Mouse (Mus musculus): ENCODE measurements around the gene 1110051M20Rik.

1110051M20Rik gene

GRCm38 (mm10) chr2:91444286-91444892, at the start of gene 1110051M20Rik:
TSS of gene 1110051M20Rik (minus strand) at chr2:91444704.
- in situ Hi-C loops (cut with MboI, MseI), result no loop called here

DNA sequence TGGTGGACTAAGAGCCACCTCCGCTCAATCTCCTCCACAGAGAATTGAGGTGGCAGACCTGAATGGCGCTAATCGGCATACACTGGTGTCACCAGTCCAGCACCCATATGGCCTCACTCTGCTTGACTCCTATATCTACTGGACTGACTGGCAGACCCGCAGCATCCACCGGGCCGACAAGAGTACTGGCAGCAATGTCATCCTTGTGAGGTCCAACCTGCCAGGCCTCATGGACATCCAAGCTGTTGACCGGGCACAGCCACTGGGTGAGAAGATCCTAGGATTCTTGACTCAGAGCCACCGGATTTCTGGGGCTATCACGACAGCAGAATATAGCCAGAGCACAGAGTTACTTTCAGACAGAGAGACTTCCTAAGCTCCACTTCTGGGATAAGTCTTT, 49.5 kb upstream of the 1110051M20Rik start:
- in situ Hi-C loops (cut with MboI, MseI), result no loop called here

GRCm38 (mm10) chr2:91492071-91492635, 47.6 kb upstream of the 1110051M20Rik start:
- in situ Hi-C loops (cut with MboI, MseI), result no loop called here

- in situ Hi-C loops (cut with MboI, MseI), result loop anchor here (10.0 kb wide), 1 partner anchor 372 kb away; the partner anchor contains the start of gene Mybpc3
Observed at GRCm38 (mm10) chr2:91487295-91487694, 42.8 kb upstream of the 1110051M20Rik start.

DNA sequence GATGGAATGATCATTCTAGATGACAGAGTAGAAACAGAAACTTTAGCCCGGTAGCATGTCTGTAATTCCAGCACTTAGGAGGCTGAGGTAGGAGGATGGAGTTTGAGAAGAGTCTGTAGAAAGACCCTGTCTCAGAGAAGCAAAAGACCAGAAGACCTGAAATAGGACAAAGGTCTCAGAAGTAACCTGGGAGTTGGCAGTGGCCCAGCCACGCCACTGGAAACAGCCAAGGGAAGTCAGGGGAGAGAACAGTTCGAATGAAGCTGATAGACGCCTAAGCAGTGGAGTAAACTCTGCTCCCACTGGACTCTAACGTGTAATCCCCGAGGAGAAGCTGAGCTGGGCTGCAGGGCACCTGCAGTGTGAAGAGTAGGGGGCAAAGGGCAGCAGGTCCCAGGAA, 40.8 kb upstream of the 1110051M20Rik start:
- in situ Hi-C loops (cut with MboI, MseI), result loop anchor here (10.0 kb wide), 1 partner anchor 370 kb away; the partner anchor contains the start of gene Mybpc3

GRCm38 (mm10) chr2:91484698-91485097, 40.2 kb upstream of the 1110051M20Rik start:
- in situ Hi-C loops (cut with MboI, MseI), result loop anchor here (5.0 to 10.0 kb wide), 2 partner anchors 197 to 370 kb away; partner anchors contain the start of gene Mybpc3

DNA sequence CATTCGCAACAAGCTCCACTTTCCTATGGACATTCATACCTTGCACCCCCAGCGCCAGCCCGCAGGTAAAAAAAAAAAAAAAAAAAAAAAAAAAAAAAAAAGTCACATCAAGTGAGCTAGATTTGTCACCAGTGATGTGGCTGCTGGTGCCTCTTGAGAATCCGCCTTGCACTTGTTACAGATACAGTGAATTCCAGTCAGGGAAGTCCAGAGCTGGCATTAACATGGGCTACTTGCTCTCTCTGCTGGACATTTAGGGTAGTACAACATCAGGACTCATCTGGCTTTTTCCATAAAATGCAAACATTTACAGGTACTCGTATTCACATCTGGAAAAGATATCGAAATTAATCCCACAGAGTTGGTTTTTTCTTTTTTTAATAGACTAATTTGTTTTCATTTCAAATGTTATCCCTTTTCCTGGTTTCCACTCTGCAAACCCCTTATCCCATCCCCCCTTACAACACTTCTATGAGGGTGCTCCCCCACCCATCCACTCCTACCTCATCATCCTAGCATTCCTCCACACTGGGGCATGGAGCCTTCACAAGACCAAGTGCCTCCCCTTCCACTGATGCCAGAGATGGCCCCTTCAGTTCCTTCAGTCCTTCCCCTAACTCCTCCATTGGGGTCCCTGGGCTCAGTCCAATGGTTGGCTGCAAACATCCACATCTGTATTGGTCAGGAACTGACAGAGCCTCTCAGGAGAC, 36.5 kb upstream of the 1110051M20Rik start:
- in situ Hi-C loops (cut with MboI, MseI), result loop anchor here (5.0 to 10.0 kb wide), 2 partner anchors 194 to 366 kb away; partner anchors contain the start of gene Mybpc3

- in situ Hi-C loops (cut with MboI, MseI), result loop anchor here (5.0 to 10.0 kb wide), 2 partner anchors 193 to 366 kb away; partner anchors contain the start of gene Mybpc3
Observed at GRCm38 (mm10) chr2:91480399-91480801, 35.9 kb upstream of the 1110051M20Rik start.

GRCm38 (mm10) chr2:91476841-91477240, 32.3 kb upstream of the 1110051M20Rik start:
- in situ Hi-C loops (cut with MboI, MseI), result no loop called here

DNA sequence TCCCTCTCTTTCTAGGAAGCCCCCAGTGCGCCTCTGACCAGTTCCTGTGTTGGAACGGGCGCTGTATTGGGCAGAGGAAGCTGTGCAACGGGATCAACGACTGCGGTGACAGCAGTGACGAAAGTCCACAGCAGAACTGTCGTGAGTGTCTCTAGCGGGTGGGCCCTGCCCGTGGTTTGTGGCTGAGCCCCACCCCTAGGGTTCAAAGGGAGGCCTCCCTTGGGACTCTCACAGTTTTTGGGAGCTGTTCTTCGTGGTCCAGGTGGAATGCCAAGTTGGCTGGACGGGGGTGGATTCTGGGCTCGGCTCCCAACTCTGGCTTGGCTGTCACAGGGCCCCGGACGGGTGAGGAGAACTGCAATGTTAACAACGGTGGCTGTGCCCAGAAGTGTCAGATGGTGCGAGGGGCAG, 31.8 kb upstream of the 1110051M20Rik start:
- in situ Hi-C loops (cut with MboI, MseI), result no loop called here

DNA sequence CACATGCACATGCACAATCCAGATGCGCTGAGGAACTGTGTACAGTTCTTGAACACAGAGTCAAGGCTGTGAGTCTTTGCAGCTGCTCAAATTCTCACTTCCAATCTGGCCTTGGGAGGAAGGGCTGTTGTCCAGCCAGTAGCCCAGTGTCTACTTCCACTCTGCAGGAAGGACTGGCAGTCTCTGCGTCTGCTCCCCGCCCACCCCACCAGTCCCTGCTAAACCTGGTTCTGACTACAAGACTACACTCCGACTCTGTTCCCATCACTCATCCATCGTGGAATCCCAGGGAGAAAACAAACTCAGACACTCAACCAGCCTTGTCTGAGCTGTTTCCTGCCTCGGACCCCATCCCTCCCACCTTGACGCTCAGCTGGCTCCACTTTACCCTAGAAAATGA, 31.3 kb upstream of the 1110051M20Rik start:
- in situ Hi-C loops (cut with MboI, MseI), result no loop called here

GRCm38 (mm10) chr2:91474358-91474757, 29.9 kb upstream of the 1110051M20Rik start:
- in situ Hi-C loops (cut with MboI, MseI), result no loop called here

GRCm38 (mm10) chr2:91470055-91470647, 25.6 kb upstream of the 1110051M20Rik start:
- in situ Hi-C loops (cut with MboI, MseI), result no loop called here

DNA sequence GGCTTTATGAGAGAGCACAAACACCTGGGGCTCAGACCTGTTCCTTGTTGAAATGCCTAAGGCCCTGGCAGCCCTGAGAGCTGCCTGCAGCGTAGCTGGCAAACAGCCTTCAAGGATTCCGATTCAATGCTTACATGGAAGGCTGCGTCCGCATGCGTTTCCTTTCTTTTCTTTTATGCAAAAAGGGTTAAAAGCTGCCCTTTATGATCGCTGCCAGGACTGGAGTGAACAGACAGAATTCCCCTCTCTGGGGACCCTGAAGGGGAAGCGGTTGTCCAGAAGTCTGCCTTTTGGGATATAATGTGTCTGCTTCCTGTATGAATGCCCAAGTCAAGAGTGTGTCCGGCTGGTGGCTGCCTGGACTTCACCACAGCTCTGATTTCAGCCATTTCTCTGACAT, 23.1 kb upstream of the 1110051M20Rik start:
- in situ Hi-C loops (cut with MboI, MseI), result no loop called here

GRCm38 (mm10) chr2:91465934-91466333, 21.4 kb upstream of the 1110051M20Rik start:
- in situ Hi-C loops (cut with MboI, MseI), result no loop called here

GRCm38 (mm10) chr2:91462681-91463080, 18.2 kb upstream of the 1110051M20Rik start:
- in situ Hi-C loops (cut with MboI, MseI), result no loop called here

GRCm38 (mm10) chr2:91462196-91462595, 17.7 kb upstream of the 1110051M20Rik start:
- in situ Hi-C loops (cut with MboI, MseI), result no loop called here

DNA sequence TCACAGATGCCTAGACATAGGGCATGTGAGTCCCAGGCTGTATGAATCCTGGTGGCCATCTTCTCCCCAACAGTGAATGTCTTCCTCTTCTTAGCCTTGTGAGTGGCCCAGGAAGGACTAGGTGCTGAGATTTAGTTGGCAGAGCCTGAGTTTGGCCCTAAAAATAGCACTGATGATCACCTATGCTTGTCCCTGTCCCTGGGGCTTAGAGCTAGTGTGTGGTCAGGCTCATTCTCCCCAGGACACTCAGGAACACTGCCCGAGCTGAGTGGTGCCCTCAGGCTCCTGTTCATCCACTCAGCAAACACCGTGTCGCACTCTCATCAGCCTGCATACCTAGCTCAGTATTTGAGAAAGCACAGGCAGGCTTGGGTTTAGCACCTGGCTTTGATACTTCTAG, 16.8 kb upstream of the 1110051M20Rik start:
- in situ Hi-C loops (cut with MboI, MseI), result no loop called here

GRCm38 (mm10) chr2:91460771-91461170, 16.3 kb upstream of the 1110051M20Rik start:
- in situ Hi-C loops (cut with MboI, MseI), result no loop called here

DNA sequence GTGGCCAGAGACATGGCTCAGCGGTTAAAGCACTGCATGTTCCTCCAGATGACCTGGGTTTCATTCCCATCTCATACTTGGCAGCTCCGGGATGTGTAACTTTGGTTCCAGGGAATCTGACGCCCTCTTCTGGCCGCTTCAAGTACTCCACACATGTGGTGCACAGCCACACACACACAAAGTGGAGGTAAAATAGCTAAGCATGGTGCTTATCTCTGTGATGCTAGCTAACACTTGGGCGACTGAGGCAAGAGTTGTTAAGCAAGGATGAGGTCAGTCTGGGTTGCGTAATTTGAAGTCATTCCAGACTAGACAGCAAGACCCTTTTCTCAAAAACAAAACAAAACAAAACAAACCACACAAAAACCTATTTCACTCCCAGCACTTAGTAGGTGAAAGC, 15.6 kb upstream of the 1110051M20Rik start:
- in situ Hi-C loops (cut with MboI, MseI), result no loop called here

DNA sequence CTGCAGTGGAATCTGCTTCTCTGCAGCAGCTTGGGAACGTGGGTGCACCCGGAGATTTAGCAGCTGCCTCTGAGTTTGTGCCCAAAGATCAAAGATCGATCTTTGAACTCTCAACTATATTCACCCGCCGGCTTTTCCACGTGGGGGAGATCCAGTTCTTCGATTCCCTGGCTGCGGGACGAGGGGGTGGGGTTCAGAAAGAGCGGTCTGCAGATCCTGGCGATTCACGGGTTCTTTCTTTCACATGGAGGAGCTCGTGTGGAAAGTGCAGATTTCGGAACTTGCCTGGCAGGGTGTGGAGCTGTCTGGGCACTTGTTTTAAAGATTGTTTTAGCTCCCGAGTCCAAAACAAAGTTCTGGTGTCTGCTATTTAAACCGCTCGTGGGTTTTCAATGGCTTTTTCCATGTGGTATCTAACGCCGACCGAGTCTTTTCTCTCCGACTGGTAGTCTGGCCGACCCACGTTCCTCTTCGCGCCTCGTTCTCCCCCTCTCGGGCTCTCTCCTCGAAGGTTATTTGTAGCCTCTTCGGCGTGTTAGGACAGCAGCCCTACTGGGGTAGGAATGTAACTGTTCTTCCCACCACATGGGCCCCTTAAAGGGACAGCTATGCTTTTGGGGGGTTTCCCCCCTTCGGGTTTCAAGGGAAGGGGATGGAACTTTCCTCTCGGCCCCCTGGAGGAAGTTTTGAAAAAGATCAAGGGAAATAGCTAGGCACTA, 14.3 kb upstream of the 1110051M20Rik start:
- in situ Hi-C loops (cut with MboI, MseI), result no loop called here
